Mouse (Mus musculus): ENCODE results near the gene Slc2a5.

GRCm38 (mm10) chr4:150086841-150087160, 32.3 kb upstream of the Slc2a5 start:
- no peak for TF ChIP-seq CTCF (IDR thresholded peaks at IDR 0.05 in 2 of 3, conservative IDR thresholded peaks at IDR 0.05 in 1 of 3; ENCODE audit: control insufficient read depth in 1 of 3, insufficient read depth in 1 of 3, low read depth in 2 of 3, low read length in 3 of 3, poor library complexity in 1 of 3, severe bottlenecking in 1 of 3)
- no peak for TF ChIP-seq UBTF (IDR thresholded peaks at IDR 0.05; ENCODE audit: borderline replicate concordance, insufficient read depth, low read depth, low read length)
- no peak for TF ChIP-seq POLR2A (IDR thresholded peaks at IDR 0.05; ENCODE audit: control insufficient read depth in 1 of 2, insufficient read depth in 1 of 2, low read depth in 1 of 2, low read length in 2 of 2, poor library complexity in 1 of 2)
- no peak for TF ChIP-seq ZKSCAN1 (IDR thresholded peaks at IDR 0.05; ENCODE audit: low read depth, low read length)
- no peak for TF ChIP-seq MXI1 (IDR thresholded peaks at IDR 0.05; ENCODE audit: low read depth, low read length)

Data from MEL (cell line).